Mouse (Mus musculus) forebrain, embryonic 15.5 days (tissue): ENCODE data around the gene Ankrd55. TPM values are rescaled to one million over a fixed set of nuclear protein-coding genes. Genes with fewer than 3 reads are reported as not detected.
A peak's percentile ranks its signal among the peaks of the same experiment; 100 is the strongest.

Experiments
- ATAC-seq: fragments of 200-750 bp; cut with Nextera tagmentation; replicated peaks from 2 replicates; pipeline ENCODE4 v1.8.0; 2017; ENCODE audit warnings: mild to moderate bottlenecking, moderate TSS enrichment, moderate library complexity
- H3K27ac ChIP-seq: fragments of 300-500 bp; sonication (generic); replicated peaks from 2 replicates; pipeline ENCODE4 v1.5.1; 2015; ENCODE audit warnings: mild to moderate bottlenecking, inconsistent platforms
- H3K27me3 ChIP-seq: fragments of 300-500 bp; sonication (generic); 2 replicates; pipeline ENCODE4 v1.6.1; 2015; ENCODE audit warnings: inconsistent platforms
- H3K36me3 ChIP-seq: fragments of 300-500 bp; sonication (generic); 2 replicates; pipeline ENCODE4 v1.6.1; 2015; ENCODE audit warnings: mild to moderate bottlenecking, inconsistent platforms
- H3K4me1 ChIP-seq: fragments of 300-500 bp; sonication (generic); 2 replicates; pipeline ENCODE4 v1.6.1; 2015; ENCODE audit warnings: inconsistent platforms
- H3K4me2 ChIP-seq: fragments of 300-500 bp; sonication (generic); replicated peaks from 2 replicates; pipeline ENCODE4 v1.6.1; 2015; ENCODE audit warnings: mild to moderate bottlenecking, inconsistent platforms
- H3K4me3 ChIP-seq: fragments of 300-500 bp; sonication (generic); 2 replicates; pipeline ENCODE4 v1.5.1; 2015; ENCODE audit warnings: mild to moderate bottlenecking, inconsistent platforms
- H3K9ac ChIP-seq: fragments of 300-500 bp; sonication (generic); replicated peaks from 2 replicates; pipeline ENCODE4 v1.6.1; 2015; ENCODE audit warnings: mild to moderate bottlenecking, inconsistent platforms
- H3K9me3 ChIP-seq: fragments of 300-500 bp; sonication (generic); 2 replicates; pipeline ENCODE4 v1.6.1; 2016; ENCODE audit warnings: inconsistent platforms
- WGBS: fragments of 180-500 bp; shearing (Covaris S2); methylation state at CpG from one replicate; pipeline ENCODE4 v1.1.7; 2015; ENCODE audit warnings: mixed read lengths; 5-methylcytosine and 5-hydroxymethylcytosine counted together
- polyA plus RNA-seq: library from polyadenylated mRNA; unstranded; fragments of >200 nt; fragmentation: Nextera tagmentation; extraction: Ambion mirVana; gene quantifications from 2 replicates; pipeline ENCODE4 v1.2.1, GENCODE M21; 2015

Ankrd55 gene
- polyA plus RNA-seq, 1 experiment from 2014 or later, result 2.6 TPM

GRCm38 (mm10) chr13:112365303-112365702, 77.1 kb downstream of the Ankrd55 start:
- Histone ChIP-seq H3K4me3 (no peak overlapping the region), H3K27me3 (no peaks in the 10 kb centered on the region), H3K27ac (no peak overlapping the region), H3K36me3 (no peaks in the 10 kb centered on the region), H3K4me1 (no peaks in the 10 kb centered on the region), H3K9me3 (no peaks in the 10 kb centered on the region), H3K9ac (no peak overlapping the region), H3K4me2 (no peak overlapping the region)
- 71% methylated on average over 5 of the region's 5 CpGs for WGBS
- no peak for ATAC-seq

- ATAC-seq, result no peak
- Histone ChIP-seq H3K4me2 (no peak overlapping the region), H3K4me1 (no peaks in the 10 kb centered on the region), H3K4me3 (no peak overlapping the region), H3K27ac (no peak overlapping the region), H3K36me3 (no peaks in the 10 kb centered on the region), H3K9ac (no peak overlapping the region), H3K27me3 (no peaks in the 10 kb centered on the region), H3K9me3 (no peaks in the 10 kb centered on the region)
- 69% methylated on average over 4 of the region's 4 CpGs for WGBS
Measured at GRCm38 (mm10) chr13:112365762-112366161, 77.5 kb downstream of the Ankrd55 start.

- no peak for ATAC-seq
- WGBS, result 88% methylated on average over 4 of the region's 4 CpGs
- no peaks in the 10 kb centered on the region for H3K4me1 ChIP-seq
- no peak overlapping the region for H3K4me2 ChIP-seq
- H3K9me3 ChIP-seq, result no peaks in the 10 kb centered on the region
- H3K36me3 ChIP-seq, result no peaks in the 10 kb centered on the region
- H3K4me3 ChIP-seq, result no peak overlapping the region
- no peak overlapping the region for H3K9ac ChIP-seq
- no peaks in the 10 kb centered on the region for H3K27me3 ChIP-seq
- H3K27ac ChIP-seq, result no peak overlapping the region
Measured at GRCm38 (mm10) chr13:112366321-112367029, 78.2 kb downstream of the Ankrd55 start.

GRCm38 (mm10) chr13:112371729-112372128, 83.5 kb downstream of the Ankrd55 start:
- H3K27me3 ChIP-seq, result no peaks in the 10 kb centered on the region
- no peak overlapping the region for H3K9ac ChIP-seq
- no peak overlapping the region for H3K27ac ChIP-seq
- H3K4me3 ChIP-seq, result no peak overlapping the region
- no peak for ATAC-seq
- WGBS, result 92% methylated on average over 4 of the region's 4 CpGs
- 0 out of 2 replicates have a peak, but pooled peaks cover 5% of the 10 kb centered on the region for H3K4me1 ChIP-seq
- no peaks in the 10 kb centered on the region for H3K36me3 ChIP-seq
- H3K4me2 ChIP-seq, result no peak overlapping the region
- no peaks in the 10 kb centered on the region for H3K9me3 ChIP-seq

GRCm38 (mm10) chr13:112375766-112376165, 87.5 kb downstream of the Ankrd55 start:
- 17% methylated on average over 8 of the region's 8 CpGs for WGBS

GRCm38 (mm10) chr13:112378782-112379305, 90.6 kb downstream of the Ankrd55 start:
- Histone ChIP-seq H3K4me2 (no peak overlapping the region), H3K4me1 (0 out of 2 replicates have a peak, but pooled peaks cover 5% of the 10 kb centered on the region), H3K4me3 (no peak overlapping the region), H3K27ac (no peak overlapping the region), H3K36me3 (no peaks in the 10 kb centered on the region), H3K9me3 (no peaks in the 10 kb centered on the region), H3K9ac (no peak overlapping the region), H3K27me3 (no peaks in the 10 kb centered on the region)
- WGBS, result 87% methylated on average over 9 of the region's 9 CpGs
- no peak for ATAC-seq

More at GRCm38 (mm10) chr13:112375766-112376165, 87.5 kb downstream of the Ankrd55 start:
- Histone ChIP-seq H3K4me3 (no peak overlapping the region), H3K4me1 (0 out of 2 replicates have a peak, but pooled peaks cover 5% of the 10 kb centered on the region), H3K9ac (no peak overlapping the region), H3K36me3 (no peaks in the 10 kb centered on the region), H3K4me2 (no peak overlapping the region), H3K27me3 (no peaks in the 10 kb centered on the region), H3K9me3 (no peaks in the 10 kb centered on the region), H3K27ac (no peak overlapping the region)
- peak; percentile 70; the same call in 1 of the 2 replicates for ATAC-seq

- H3K4me1 ChIP-seq, result 0 out of 2 replicates have a peak, but pooled peaks cover 7% of the 10 kb centered on the region
- no peaks in the 10 kb centered on the region for H3K27me3 ChIP-seq
- no peaks in the 10 kb centered on the region for H3K9me3 ChIP-seq
- H3K36me3 ChIP-seq, result no peaks in the 10 kb centered on the region
- H3K9ac ChIP-seq, result no peak overlapping the region
- ATAC-seq, result no peak
- 73% methylated on average over 2 of the region's 2 CpGs for WGBS
- no peak overlapping the region for H3K4me3 ChIP-seq
- H3K27ac ChIP-seq, result no peak overlapping the region
- H3K4me2 ChIP-seq, result no peak overlapping the region
Measured at GRCm38 (mm10) chr13:112381476-112381875, 93.2 kb downstream of the Ankrd55 start.

- Histone ChIP-seq H3K27me3 (no peaks in the 10 kb centered on the region), H3K4me1 (0 out of 2 replicates have a peak, but pooled peaks cover 7% of the 10 kb centered on the region), H3K36me3 (no peaks in the 10 kb centered on the region), H3K4me2 (no peak overlapping the region), H3K27ac (no peak overlapping the region), H3K4me3 (no peak overlapping the region), H3K9ac (no peak overlapping the region), H3K9me3 (no peaks in the 10 kb centered on the region)
- WGBS, result 75% methylated on average over 4 of the region's 4 CpGs
- ATAC-seq, result no peak
Measured at GRCm38 (mm10) chr13:112382457-112382856, 94.2 kb downstream of the Ankrd55 start.

GRCm38 (mm10) chr13:112382956-112383355, 94.7 kb downstream of the Ankrd55 start:
- Histone ChIP-seq H3K9me3 (no peaks in the 10 kb centered on the region), H3K4me2 (no peak overlapping the region), H3K27ac (no peak overlapping the region), H3K4me3 (no peak overlapping the region), H3K4me1 (0 out of 2 replicates have a peak, but pooled peaks cover 7% of the 10 kb centered on the region), H3K9ac (no peak overlapping the region), H3K27me3 (no peaks in the 10 kb centered on the region), H3K36me3 (no peaks in the 10 kb centered on the region)
- WGBS, result 85% methylated on average over 3 of the region's 3 CpGs
- no peak for ATAC-seq

GRCm38 (mm10) chr13:112383941-112384659, 95.8 kb downstream of the Ankrd55 start:
- WGBS, result 63% methylated on average over 11 of the region's 11 CpGs
- H3K27me3 ChIP-seq, result no peaks in the 10 kb centered on the region
- no peak overlapping the region for H3K27ac ChIP-seq
- H3K4me3 ChIP-seq, result no peak overlapping the region
- H3K4me1 ChIP-seq, result 0 out of 2 replicates have a peak, but pooled peaks cover 7% of the 10 kb centered on the region
- no peak overlapping the region for H3K4me2 ChIP-seq
- ATAC-seq, result no peak
- H3K9ac ChIP-seq, result no peak overlapping the region
- no peaks in the 10 kb centered on the region for H3K36me3 ChIP-seq
- no peaks in the 10 kb centered on the region for H3K9me3 ChIP-seq

- no peaks in the 10 kb centered on the region for H3K36me3 ChIP-seq
- 96% methylated on average over 9 of the region's 9 CpGs for WGBS
- H3K9me3 ChIP-seq, result no peaks in the 10 kb centered on the region
- H3K9ac ChIP-seq, result no peak overlapping the region
- no peaks in the 10 kb centered on the region for H3K27me3 ChIP-seq
- no peak overlapping the region for H3K27ac ChIP-seq
- no peak overlapping the region for H3K4me3 ChIP-seq
- no peak for ATAC-seq
- 0 out of 2 replicates have a peak, but pooled peaks cover 7% of the 10 kb centered on the region for H3K4me1 ChIP-seq
- no peak overlapping the region for H3K4me2 ChIP-seq
Measured at GRCm38 (mm10) chr13:112385040-112385439, 96.8 kb downstream of the Ankrd55 start.

- no peak overlapping the region for H3K4me2 ChIP-seq
- H3K4me3 ChIP-seq, result no peak overlapping the region
- H3K9ac ChIP-seq, result no peak overlapping the region
- H3K9me3 ChIP-seq, result no peaks in the 10 kb centered on the region
- no peaks in the 10 kb centered on the region for H3K36me3 ChIP-seq
- no peak for ATAC-seq
- no peak overlapping the region for H3K27ac ChIP-seq
- H3K4me1 ChIP-seq, result 0 out of 2 replicates have a peak, but pooled peaks cover 7% of the 10 kb centered on the region
- no peaks in the 10 kb centered on the region for H3K27me3 ChIP-seq
- 70% methylated on average over 2 of the region's 2 CpGs for WGBS
Measured at GRCm38 (mm10) chr13:112386494-112387075, 98.3 kb downstream of the Ankrd55 start.
